Mouse (Mus musculus) ovary, postnatal 14 days (tissue): ENCODE data around the gene Tmem269.

ENCODE experiments used
- DNase-seq: peaks from one replicate; pipeline ENCODE4 v3.0.0; 2022; ENCODE audit warnings: low spot score

Gene Tmem269

DNA sequence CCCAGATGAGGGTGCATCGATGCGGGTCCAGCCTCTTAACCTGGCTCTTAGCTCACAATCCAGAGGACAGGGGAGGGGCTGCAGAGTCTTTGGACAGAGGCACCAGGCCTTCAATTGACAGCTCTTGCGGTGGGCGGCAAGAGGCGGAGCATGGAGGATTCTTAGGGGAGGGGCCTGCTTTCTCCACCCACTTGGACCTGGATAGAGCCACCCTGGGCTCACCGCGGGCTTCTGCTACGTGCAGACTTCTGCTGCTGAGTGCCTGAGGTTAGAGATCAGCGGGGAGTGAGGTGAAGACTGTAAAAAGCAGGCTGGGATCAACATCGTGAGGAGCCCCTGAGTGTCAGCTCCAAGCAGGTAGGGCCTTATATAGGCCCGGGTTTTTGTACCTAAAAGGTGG is at the start of gene Tmem269:
Tmem269 (minus strand) TSS at position 49 of the 400 bp plus-strand sequence.
- DNase-seq = no peak

DNA sequence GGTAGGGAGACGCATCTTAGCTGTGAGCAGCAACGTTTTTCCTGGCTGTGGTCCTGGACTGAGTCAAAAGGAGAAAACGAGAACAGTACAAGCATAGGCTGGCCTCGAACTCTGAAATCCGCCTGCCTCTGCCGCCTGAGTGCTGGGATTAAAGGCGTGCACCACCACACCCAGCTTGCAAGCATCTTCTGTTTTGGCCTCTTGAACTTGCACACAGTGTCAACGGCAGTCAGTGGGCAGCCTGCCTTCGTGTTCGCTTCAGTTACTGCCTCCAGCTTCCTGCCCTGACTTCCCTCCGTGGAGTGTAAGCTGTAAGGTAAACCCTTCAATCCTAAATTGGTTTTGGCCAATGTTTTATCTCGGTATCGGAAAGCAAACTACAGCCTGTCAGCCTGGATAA is 48.6 kb upstream of the Tmem269 start:
- DNase-seq = no peak

DNA sequence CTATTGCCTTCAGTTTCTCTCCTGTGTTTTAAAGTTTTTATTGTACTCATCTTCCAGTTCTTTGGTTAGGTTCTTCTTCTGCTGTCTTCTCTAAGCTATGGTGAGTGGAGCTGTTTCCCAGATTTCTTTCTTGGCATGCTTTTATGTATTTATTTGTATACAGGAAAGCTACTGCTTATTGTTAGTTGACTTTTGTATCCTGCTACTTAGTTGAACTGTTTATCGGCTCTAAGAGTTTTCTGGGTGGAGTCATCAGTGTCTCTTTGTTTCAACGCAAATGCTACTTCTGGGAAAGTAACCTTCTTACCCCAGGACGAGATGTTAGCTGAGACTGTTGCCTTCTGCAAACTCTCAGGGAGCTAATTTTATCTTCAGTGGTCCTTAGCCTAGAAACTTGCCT is 45.4 kb upstream of the Tmem269 start:
- no peak for DNase-seq

DNA sequence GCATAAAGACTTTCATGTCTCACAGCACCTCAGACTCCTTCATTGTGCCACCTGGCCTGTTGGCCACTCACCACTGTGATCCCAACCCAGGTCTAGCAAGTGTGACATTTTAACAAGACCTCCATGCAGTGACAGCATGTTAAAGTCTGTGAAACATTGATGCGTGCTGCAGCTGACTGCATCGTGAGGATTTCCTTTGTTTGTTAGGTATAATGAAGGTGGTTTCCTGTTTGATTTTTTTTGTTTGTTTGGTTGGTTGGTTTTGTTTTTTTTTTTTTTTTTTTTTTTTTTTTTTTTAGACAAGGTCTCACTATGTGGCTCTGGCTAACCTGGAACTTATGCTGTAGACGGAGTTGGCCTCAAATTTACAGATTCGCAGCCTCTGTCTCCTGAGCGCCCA is 44.5 kb upstream of the Tmem269 start:
- no peak for DNase-seq

DNA sequence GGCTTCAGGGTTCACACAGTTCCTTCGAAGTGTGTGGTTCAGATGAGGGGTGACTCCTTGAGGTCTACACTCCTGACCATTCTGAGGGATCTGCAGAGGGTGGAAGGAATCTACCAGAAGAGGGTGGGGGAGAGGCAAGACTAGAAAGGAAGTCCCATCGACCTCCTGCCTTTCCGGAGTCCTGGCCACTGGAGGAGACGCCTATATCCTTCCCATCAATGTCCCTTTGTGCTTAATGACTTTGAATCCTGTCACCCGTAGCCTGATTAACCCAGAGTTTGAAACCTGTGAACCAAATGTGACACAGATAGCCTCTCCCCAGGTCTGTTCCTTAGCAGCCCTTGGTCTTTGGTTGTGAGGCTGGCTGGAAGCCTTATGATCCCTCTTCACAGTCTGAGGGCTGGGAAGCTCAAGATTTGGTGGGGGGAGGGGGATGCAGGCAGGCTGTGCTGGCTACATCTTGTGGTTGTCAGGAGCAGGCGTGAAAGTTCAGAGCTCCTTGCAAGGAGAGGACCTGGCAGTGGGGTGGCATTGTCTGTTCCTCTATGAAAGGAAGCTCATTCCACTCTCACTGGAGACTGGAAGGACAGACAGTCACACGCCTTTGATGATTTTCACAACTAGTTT is 43.2 kb upstream of the Tmem269 start:
- no peak for DNase-seq

DNA sequence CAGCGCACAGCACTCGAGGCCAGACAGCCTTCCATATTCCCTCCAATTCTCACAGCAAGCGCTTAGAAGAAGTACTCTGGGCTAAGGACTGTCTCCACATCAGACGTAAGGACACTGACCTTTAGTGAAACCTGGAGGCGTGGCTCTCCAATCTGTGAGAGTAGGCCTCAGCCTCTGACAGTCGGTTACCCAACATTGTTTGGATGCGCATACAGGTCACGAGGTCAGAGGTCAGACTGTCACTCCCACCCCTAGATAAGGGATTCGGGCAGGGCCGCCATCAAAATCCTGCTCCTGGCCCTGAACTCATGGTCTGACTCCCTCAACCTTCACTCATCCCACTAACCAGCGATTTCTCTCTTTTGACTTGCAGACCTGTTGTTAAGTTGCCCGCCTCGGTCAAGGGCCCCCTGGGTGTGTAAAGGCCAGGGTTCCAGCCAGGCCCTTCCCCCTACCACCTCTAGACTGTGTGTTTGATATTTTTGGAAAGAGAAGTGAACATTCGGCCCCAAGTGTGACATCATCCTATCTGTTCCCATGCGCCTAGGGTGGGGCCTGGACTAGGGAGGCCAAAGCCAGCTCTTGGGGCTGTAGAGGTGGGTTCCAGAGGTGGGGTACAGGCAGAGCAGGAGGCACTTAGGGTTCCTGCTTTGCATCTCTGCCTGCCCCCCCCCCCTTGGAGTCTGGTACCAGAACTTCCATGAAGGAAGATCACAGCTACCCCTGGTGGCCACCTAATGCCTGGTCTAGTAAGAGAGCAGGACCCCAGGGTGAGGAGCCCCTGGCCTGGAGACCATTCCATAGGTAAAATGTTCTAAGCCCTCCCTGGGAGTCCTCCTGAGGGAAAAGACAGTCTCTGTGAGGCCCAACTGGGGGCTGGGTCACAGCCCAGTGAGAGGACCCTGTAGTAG is 41.6 kb upstream of the Tmem269 start:
- no peak for DNase-seq

DNA sequence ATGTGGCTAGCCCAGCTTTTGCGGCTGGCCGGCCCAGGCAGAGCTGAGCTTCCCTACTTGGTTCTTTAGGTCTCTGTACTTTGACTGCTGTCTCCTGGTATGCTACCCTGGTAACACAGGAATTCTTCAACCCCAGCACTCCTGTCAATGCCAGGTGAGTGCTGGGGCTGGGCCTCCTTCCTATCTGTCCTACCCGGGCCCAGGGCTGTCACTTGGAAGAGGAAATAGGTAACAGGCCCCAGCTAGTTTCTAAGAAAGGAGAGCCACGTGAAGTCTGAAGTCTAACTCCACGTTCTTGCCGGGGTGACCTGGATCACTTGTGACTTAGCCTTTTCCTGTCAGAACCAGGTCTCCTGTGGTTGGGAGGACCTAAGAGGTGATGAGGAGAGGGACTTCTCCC is 39.1 kb upstream of the Tmem269 start:
- DNase-seq = no peak

DNA sequence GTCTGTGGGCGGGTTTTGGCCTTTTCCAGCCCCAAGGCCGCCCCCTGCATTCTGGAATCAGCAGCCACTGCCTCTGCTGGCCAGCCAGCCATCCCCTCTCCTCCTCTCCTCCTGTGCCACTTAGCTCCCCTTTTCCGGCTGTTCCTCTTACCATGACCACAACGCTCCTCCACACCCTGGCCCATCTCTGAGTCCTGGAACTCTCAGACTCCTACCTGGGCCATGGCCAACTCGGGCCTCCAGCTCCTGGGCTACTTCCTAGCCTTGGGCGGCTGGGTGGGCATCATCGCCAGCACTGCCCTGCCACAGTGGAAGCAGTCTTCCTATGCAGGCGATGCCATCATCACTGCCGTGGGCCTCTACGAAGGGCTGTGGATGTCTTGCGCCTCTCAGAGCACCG is 37.3 kb upstream of the Tmem269 start, which contains the start of gene Cldn19:
Cldn19 (plus strand) TSS at position 64 of the 400 bp plus-strand sequence.
- no peak for DNase-seq

DNA sequence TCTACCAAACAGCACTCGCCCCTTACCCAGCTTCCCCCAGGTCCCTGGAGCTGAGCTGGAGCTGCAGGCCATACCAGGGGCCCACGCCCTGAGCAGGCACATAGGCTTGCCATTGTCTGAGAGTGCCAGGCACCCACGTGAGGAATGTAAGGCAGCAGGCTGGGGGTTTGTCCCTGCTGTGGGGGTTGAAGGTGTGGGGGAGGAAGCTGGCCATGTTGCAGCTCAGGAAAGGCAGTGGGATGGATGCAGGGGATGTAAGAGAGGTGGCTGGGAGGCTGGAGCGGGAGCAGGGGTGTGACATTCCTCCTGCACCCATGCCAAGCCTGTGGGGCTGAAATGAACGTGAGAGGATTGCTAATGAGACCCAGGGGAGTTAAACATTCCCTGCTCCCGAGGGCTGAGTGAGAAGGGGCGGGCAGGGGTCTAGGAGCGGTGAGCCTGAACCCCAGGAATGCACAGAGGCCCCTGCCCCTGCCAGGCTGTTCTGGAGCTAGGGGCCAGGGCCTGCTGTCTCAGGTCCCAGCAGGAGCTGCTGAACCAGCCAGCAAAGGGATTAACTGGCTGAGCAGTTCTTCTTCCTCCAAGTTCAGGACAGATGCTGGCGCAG is 36.1 kb upstream of the Tmem269 start:
- no peak for DNase-seq

DNA sequence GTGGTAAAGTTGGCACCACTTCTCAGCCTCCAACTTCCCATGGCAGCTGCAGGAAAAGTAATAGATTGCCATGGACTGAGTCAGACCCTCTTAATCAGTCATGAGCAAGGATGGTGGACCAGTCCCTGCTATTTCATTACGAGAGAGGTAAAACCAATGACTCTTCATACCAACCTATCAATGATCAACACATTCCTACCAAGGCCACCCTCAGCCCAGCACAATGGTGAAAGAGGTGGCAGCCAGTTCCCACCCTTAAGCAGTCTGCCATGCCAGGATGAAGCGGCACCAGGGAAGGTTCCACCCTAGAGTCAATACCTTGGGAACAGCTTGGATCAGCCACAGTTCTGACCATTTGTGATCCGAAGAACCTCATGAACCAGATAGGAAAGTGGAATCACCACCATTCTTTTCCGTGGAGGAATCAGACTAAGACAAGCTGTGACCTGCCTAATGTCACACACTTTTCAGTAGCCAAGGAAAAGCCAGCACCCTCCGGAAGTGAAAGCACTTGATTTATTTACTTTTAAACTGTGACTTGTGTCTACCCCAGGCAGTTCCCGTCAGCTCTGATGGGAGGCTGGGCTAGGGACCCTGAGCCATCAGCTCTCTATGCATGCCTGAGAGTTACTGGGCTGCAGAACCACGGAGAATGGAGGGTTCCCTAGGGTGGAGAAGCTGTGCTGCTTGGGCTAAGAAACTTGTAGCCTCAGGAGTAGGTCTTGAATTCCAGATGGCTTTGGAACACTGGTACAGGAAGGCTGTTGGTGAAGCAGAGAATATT is 34.2 kb upstream of the Tmem269 start:
- DNase-seq = no peak

DNA sequence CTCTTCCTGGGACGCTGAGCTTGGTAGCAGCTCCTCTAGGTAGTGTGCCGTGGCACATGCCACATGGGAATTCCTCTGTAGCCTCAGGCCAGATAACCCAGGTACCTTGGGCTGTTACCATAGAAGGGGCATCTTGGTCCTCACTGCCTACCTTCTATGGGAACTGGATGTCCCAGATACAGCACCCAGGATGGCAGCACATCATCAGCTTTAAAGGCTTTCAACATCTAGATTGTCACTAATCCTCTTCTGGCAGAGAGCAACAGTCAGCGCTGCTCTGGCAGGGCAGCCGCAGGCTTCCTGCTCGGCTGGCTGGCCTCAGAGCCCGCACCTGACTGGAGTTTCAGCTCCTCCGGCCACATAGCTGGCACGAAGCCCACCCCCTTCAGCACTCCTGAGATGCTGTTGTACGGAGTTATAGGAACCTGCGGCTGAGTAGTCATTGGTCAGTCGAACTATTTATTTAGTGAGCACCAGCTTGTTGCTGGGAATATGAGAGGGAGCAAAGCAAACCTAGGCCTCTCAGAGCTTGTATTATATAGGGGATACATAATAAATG is 30.5 kb upstream of the Tmem269 start:
- no peak for DNase-seq

DNA sequence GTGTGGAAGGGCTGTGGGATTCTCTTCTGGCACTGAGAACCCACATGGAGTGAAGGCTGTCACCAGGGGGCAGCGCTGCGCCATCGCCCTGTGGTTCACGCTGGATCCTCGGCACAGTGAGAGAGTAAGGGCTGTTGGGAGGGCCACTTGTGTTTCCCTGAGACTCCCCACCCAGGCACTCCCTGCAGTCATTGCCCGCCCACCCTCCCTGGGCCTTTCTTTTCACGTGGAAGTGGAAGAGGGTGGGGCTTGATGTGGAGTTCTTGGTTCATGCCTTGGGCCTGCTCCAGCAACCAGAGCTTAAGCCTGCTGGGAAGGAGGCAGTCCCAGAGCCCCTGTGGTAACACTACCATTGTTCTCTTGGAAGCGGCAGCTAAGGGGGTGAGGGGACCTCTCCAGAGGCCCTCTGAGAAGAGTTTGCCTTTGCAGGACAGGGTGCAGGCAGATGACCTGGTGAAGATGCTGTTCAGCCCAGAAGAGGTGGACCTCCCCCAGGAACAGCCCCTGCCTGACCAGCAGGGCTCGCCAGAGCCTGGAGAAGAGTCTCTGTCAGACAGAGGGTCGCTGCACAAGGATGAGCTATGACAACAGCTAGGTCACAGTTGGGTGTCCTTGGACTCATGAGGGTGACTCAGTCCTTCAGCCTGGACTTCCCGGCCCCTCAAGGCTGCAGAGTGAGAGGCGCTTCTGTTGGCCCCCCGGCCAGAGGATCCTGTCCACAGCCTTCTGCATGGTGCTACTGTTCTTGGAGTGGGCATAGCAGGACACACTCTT is 29.6 kb upstream of the Tmem269 start:
- DNase-seq = peak; percentile 62

DNA sequence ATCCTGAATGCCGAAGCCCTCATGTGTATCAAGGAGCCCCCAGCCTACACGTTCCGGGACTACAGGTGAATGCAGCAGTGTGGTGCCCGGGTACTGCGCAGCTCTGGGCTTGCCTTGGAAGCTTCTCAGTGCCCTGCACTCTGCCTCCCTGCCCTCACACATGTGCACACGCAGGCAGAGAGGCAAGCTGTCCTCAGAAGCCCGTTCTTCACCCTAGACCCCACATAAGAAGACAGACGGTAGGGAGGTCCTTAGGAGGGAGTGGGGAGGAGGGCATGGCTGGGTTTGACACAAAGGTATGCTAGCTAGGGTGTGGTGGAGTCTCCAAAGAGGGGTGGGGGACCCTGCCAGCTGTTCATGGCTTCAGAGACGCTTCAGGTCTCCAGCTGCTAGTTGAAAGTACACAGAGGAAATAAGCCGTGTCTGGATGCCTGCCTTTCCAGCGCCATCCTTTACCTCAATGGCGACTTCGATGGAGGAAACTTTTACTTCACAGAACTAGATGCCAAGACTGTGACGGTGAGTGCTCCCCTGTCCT is 28.7 kb upstream of the Tmem269 start:
- no peak for DNase-seq

DNA sequence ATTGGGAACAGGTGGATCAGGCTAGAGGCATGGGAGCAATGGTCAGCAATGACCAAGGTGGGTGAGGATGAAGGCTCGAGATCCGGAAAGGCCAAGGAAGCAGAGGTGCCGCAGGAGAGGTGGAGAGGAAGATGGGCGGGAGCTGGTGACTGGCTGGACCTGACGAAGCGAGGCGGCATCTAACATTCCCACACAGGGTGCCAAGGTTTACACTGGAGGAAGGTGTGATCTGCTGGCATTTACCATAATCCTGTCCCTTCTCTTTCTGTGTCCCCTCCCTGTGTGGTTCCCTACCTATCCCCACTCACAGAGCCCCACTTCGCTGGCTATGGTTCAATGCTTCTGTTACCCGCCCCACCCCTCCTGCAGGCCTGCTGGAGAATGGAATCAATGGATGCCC is 27.9 kb upstream of the Tmem269 start:
- no peak for DNase-seq

DNA sequence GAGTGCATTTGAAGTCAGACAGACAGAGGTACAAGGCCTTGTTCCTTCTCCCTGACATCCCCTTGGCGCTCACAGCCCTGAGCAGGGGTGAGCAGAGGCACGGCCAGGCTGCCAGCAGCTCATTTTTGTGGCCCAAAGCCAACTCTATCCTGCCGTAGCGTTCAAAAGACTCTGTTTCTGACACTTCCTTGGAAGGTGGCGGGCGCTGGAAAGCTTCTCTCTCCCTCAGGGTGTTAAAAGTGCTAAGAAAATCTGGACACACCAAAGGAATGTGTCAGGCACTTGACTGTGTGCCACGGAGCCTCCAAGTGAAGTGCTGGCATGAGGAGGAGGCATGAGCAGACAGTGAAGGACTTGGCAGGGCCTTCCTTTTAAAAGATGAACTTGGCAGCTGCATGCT is 27.5 kb upstream of the Tmem269 start:
- DNase-seq = peak; percentile 42

DNA sequence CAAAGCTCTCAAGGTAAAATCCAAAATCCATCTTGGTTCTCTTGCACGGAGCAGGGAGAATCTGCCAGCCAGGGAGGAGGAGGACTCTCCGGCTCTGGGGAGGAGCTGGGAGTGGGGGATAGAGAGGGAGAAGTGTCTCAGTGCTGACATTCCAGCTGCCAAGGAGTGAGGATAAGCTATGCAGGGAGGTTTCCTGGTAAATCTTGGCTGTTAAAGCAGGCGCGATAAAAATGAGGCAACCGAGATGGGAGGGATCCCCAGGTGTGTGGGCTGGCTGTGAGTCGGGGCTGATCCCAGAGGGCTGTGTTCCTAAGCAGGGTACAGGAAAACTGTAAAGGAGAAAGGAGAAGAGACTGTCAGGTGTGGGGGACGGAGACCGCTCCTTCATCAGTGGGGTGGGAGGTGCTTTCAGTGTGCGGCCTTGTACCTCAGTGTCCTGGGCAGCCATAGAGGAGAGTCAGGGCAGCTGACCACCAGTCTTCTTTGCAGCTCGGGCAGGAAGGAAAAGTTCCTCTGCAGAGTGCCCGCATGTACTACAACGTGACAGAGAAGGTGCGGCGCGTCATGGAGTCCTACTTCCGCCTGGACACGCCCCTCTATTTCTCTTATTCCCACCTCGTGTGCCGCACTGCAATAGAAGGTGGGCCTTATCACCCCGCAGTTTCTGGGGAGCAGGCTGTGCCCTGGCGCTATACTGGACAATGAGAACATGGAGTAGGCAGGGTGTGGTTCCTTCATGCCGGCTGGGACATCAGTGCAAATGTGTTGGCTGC is 26.6 kb upstream of the Tmem269 start:
- DNase-seq = peak; percentile 15

DNA sequence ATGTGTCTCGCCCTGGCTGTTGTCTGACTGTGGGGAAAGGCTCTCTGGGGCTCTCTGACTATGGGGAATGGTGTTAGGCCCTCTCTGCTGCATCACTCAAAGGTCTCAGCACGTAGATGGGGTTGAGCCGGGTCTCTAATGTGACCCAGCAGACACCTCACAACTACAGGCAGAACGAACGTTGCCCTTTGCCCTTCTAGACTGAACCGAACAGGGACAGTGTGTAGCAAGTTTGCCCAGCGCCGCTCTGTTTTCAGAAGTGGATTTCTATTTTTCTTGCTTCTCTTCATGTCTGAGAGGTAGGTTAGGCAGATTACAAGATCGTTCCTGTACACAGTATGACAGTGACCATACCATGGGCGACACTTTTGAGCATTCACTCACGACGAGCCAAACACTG is 24.6 kb upstream of the Tmem269 start:
- no peak for DNase-seq

DNA sequence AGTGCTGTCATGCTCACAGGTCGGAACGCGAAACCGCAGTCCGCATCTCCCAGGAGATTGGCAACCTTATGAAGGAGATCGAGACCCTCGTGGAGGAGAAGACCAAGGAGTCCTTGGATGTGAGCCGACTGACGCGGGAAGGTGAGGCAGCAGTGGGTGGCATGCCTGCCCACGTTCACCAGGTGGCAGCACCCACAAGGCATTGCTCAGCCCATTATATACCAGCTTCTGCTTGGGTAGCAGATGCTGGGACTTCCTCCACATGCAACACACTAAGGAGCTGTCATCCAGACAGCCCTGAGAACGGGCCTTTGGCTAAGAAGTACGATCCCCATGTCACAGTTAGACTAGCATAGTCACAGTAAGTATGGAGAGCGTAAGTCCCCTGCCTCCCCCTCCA is 23.6 kb upstream of the Tmem269 start:
- DNase-seq = peak; percentile 23

DNA sequence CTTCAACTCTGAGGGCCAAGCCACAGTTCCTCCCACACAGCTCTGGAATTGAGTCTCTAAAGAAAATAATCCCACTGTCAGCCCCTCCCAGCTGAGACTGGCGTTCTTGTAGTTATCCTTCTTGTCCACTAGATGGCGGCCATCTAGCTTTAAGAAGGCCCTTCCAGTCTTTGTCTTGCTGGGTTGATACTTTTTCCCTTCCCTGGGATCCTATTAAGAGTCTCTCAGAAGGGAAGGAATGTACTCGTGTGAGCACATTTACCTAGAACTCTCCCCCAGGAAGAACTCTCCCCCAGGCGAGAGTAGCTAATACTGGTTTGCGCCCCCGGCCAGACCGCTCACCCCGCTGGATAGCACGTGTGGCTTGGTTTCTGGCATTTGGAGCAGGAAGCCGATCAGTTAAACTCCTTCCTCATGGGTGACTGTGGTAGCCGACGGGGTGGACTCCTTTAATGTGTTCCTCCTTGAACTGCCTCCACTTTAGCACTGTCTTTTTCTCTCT is 21.2 kb upstream of the Tmem269 start:
- peak; percentile 33 for DNase-seq

DNA sequence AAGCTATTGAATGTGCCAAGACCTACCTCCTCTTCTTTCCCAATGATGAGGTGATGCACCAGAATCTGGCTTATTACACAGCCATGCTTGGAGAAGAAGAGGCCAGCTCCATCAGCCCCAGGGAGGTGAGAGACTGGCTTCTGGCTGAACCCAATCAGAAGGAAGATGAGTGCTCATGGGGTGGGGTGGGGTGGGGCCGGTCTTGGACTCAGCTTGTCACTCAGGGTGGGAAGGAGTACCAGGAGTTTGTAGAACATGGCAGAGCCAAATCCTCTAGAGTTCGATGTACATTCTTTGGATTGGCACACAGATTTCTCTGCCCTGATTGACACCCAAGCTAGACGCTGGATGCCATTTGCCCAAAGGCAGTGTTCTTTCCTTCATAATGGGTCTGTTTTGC is 20.6 kb upstream of the Tmem269 start:
- DNase-seq = no peak
